Mouse (Mus musculus) embryo, embryonic 11 days (tissue): ENCODE data around the gene Tnni3k.
A peak's percentile ranks its signal among the peaks of the same experiment; 100 is the strongest.

Source experiments
- DNase-seq: peaks from one replicate; pipeline ENCODE4 v3.0.0-alpha.2; 2015

Tnni3k gene

DNA sequence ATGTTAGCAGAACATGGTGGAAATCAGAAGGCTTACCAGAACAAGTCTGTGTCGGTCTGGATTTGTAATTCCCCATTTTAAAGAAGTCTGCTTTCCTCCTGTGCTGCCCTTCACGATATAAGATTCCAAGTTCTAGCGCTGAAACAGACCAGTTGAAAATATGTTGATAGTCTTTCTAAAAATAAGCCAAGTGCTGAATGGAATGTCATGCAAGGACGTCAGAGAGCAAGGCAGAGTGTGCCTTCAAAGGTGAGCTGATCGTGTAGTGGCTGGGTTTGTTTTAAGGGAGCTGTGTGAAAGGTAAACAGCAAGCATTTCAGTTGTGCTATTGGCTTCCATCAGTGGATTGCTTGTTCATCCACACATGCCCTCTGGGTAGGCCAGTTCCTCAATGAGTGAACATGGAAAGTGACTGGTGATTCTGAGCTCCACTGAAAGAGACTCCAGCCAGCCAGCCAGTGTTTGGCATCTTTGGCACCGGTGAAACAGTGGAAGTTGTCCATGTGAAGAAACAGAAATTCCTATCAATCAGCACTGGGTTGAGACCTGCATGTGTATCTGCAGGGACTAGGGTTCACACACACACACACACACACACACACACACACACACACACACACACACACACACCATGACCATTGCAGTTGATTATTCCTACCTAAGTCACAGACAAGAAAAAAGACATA lies at the start of gene Tnni3k:
Gene Tnni3k (minus strand): TSS at position 177 of the 686 bp plus-strand sequence.
- DNase-seq, result no peak

DNA sequence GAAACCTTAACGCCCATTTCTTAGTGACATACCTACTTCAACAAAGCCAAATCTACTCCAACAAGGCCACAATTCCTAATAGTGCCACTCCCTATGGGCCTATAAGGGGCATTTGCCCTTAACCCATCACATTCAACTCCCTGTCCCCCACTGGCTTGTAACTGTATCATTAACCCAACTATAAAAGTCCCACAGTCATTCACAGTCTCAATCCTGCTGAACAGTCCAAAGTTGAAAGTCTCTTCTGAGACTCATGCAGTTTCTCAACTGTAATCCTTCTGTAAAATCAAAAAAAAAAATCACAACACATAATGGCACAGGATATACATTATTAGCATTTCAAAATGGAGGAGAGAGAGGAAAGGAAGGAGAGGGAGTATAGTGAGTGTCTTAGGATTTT lies 44.1 kb upstream of the Tnni3k start:
- no peak for DNase-seq

DNA sequence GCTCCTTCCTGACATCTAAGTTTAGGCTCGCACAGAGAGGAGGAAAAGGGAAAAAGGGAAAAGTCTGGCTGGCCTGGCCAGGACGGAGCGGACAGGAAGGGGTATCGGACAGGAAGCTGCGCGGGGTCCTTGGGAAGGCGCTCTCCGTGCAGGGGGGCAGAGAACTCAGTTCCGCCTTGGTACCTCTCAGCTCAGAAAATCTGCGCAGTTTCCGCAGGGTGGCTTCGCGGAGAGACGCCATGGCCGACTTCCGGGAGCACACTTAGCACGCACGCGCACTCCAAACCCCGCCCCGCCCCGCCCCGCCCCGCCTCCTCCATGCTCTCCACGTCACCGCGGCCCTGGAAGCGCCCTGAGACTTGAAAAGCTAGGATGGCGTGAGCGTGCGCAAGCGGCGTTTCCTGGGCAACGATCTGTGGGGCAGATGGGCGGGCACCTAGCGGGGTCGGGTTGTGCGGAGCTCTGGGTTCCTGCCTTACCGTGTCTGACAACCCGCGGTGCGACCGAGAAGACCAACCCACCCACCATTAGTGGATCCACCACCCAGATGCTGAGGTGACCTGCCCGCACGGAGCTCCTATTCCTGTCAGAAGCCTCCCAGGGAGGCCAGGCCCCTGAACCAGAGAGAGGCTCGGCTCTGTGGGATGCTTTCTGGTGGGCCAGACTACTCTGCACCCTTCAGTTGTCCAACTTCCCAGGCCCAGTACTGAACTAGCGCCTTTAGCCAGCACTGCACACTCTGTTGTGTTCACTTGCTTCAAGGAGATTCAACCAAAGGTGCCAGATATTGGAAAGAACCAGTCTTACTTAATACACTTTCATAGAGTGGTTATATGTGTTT lies 38.1 kb upstream of the Tnni3k start, which contains the start of the genes Fpgt and Lrriq3:
Gene Fpgt (minus strand): TSS at position 288 of the 841 bp plus-strand sequence.
Gene Lrriq3 (plus strand): TSS at position 319 of the 841 bp plus-strand sequence.
- peak; percentile 95 for DNase-seq

DNA sequence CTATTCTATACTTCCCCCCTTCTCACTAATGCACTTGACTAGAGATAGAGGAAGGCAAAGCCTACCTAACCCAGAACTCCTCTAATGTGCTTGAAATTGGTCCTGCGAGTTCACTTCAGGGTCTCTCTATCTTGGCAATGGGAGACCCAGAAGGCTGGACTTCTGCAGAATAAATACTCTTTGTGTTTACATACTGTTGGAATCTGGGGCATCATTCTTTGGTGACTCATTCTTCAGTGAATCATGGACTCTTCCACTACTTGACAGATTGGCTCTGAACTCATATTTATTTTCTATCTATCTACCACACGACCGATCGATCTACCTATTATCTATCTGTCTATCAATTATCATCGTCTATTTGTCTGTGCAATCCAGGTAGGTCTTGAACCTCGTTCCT lies 36.9 kb upstream of the Tnni3k start:
- DNase-seq, result no peak

DNA sequence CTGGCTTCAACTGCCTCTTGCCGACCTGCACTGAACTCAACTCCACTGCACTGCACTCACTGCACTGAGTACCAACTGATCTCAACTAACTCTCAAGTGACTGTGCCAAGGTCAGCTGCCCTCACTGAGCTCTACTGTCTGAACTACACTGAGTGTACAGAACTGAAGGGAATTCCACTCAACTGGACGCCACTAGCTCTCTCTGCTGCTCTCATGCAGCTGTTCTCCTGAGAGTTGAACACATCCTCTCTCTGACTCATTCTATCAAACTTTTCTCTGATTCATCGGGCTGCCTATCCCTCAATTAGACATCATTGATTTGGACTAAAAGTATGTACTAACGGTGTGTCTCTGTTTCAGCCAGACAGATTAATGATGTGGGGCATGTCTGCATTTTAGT lies 22.7 kb upstream of the Tnni3k start:
- DNase-seq, result no peak

DNA sequence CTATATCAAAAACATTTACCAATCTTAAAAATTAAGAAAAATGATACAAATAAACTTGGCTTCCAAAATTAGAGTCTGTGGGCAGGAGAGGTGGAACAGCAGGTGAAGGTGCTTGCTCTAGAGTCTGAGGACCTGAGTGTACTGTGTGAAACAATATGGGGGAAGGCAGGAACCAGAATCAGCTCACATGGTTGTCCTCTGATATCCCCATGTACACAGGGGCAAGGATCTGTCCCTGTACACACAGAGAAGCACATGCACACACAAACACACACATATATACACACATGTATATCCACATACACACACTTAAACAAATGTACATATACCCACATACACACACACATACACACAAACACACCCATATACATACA lies 4.2 kb upstream of the Tnni3k start:
- no peak for DNase-seq

DNA sequence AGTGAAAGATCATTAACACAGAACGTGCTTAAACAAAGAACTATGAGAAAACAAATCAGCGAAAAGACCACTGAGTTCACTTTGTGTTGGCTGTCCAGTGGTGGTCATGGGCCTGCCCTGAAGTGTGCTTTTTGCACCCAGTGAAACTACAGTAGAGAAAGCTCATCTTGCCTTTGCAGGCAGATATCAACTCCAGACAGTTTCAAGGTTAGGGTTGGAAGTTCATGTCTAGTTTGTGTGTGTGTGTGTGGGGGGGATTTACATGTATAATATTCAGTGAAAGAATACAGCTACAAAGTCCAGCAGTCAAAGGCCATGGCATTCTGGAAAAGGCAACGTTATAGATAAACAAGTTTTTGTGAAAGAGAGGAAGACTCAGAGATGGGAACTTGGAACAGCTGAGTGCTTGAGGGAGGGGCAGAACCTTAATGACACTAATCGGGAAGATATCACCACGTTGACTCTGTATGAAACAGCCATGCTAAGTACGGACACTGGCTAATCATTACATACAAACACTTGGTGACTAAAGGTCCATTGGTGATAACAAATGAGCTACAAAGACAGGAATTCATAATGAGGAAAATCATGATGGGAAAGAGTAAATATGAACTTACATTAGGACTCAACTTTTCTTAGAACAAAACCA lies 3.7 kb upstream of the Tnni3k start:
- DNase-seq, result no peak

DNA sequence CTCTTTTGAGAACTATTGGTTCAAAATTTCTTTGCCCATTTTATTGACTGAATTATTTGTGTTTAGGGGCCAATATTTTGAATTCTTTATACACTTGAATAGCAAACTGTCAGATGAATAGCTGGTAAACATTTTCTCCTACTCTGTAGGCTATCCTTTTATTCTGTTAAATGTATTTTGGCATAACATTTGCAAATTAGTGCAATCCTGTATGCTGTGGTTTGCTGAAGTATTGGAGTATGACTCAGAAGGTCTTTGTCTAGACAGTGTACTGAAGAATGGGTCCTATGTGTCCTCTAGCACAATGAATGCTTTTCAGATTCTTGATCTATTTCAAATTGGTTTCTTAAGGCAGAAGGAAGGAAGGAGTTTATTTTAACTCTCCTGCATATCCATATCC lies 2.4 kb upstream of the Tnni3k start:
- no peak for DNase-seq

DNA sequence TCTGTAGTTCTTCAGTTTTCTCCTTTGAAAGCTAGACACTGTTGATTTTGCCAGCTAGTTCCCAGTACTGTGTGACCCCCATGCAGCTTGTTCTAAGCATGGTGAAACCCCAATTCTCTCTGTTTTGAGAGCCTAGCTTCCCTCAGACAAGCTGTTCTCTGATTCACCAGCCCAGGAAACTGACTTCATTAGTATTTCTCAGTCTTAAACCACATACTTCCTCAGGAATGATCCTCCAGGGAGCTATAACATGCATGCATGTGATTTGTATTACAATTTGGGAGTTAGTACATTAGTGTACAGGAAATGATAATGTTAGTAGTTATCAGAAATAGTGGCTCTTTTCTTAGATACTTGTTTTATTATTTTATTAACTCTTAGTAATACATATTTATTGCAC lies 1.4 kb upstream of the Tnni3k start:
- no peak for DNase-seq

DNA sequence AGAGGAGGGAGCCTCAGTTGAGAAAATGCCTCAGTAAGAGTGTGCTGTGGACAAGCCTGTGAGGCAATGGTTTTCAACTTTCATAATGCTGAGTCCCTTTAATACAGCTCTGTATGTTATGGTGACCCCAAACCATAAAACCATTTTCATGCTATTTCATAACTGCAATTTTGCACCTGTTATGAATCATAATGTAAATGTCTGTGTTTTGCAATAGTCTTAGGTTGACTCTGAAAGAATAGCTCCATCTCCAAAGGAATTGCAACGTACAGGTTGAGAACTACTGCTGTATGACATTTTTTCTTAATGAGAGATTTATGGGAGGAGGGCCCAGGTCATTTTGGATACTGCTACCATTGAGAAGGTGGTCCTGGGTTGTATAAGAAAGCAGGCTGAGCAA lies 2.0 kb downstream of the Tnni3k start:
- DNase-seq, result no peak

DNA sequence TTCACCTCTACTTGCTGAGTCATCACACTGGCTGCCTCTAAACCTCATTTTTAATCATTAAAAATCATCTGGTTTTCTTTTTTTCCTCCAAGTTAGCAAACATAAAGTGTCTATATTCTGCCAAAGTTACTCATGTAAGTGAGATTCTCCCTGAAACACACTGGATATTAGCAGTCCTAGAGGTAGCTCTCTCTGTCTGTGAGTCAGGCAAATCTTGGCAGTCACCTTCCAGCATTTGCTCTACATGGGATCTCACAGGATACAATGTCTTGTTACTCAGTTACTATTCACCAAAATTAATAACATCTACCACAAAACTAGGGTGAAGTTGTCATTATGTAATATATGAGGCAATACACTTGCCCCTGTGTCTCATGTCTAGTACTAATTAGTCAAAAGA lies 3.2 kb downstream of the Tnni3k start:
- DNase-seq, result no peak

DNA sequence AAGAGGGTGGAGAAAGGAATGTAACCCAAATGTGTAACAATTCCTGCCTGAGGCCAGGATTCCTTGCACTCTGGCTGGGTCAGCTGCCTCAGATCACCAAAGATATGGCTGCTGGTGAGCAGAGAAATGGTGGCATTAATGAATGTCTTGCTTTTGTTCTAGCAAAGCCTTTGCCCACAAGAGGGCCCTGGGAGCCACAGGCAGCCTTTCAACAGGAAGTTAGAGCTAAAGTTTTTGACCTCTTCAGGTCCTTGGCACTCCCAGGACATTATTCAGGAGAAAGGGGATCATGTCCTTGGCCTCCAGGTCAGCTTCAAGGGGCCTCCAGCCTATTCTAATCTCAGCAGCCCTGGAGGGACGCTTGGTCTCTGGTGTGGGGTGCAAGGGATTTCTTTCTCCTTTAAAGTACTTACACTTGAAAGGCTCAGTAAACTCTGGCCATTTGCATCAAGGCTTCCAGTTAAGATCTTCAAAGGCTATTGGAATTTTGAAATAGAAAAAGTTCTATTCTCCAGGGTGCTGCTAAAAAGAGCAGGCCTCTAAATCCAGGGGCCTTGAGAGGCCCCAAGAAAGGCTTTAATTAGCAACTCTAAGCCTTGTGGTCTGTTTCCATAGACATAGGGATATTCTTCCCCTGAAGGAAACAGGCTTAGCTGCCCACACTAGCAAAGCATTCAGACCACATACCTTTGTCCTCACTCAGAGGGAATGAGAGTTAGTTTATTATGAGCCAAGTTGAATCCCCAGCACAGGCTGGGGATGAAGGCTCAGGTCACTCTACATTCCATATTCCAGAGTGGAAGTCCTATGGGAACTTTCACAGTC lies 16.0 kb downstream of the Tnni3k start:
- peak; percentile 36 for DNase-seq

DNA sequence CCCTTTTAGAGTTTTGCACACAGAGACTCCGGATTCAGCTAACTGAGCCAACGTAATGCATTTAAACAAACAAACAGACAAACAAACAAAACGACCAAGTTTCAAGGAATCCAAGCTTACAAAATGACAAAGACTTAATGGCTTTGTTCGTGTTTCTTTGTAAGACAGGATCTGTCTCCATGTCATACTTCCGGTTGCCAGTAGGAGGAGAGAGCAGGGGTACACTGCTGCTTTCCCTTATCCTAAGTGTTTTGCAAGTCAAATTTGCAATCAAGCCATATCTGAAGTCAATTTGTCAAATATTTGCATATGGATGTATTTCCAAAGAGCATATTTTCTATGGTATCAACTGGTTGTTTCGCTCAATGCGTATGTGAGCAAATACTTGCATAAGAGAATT lies 20.9 kb downstream of the Tnni3k start:
- DNase-seq, result peak; percentile 16

DNA sequence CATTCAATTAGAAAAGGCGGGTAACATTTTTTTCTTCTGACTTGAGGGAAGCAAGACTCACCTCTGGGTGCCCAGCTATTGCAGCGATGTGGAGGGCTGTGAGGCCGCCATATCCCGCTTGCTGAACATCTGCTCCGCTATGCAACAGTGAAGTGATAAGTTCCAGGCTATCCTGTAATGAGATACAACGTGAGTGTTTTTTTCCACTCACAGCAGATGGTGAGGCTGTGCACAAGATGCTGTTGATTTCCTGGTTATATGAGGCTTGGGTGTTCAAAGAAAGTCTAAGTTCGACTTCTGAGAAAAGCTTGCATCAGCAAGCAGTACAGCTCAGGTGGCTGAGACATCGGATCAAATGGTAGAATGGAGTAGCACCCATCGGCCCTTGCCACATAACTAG lies 25.0 kb downstream of the Tnni3k start:
- DNase-seq, result no peak

DNA sequence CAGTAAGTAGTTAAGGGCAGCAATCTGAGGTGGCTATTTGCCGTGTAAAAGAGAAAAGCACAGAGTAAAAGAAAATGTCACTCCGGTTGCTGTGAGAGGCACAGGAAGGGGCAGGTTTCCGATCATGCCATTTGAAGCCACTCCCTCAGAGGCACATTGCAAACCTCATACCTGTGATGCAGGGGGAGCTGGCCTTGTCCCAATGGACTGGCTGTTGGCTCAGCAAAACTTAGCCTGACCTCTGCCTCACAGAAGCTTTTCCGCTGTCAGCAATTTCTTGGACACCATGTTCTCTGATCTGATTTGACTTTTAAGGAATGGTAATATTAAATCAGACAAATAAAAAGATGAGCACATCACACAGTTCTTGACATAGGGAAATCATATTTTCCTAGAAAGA lies 52.4 kb downstream of the Tnni3k start:
- no peak for DNase-seq

DNA sequence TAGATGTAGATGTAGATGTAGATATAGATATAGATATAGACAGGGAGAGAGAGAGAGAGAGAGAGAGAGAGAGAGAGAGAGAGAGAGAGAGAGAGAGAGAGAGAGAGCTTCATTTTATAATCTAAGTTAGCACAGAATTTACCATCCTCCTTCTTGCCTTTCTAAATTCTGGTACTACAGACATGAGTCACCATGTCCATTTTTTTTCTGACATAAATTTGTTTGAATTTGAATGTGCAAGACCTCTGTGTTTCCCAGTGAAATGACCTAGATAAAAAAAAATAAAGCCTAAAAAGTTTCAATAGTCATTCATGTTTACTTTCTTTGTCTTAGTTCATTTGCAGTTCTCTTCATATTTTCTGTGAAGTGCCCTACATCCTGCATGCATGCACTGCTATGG lies 54.2 kb downstream of the Tnni3k start:
- no peak for DNase-seq

DNA sequence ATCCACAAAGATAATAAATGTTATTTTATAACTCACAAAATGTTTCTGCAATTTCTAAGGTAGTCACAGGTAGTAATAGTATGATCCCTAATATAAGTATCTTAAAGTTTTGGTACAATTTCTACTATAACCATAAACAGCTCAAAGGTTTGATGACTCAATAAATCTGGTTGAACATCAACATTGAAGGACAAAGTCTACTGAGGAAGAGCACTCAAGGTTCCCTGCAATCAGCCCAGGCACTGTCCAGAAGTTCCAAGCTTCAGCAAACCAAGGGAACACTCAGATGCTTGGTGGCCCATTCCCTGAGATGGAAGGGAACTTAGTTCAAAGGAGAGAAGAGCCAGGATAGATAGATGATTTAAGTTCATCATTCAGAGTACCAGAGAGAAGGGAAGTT lies 62.5 kb downstream of the Tnni3k start:
- DNase-seq, result no peak

DNA sequence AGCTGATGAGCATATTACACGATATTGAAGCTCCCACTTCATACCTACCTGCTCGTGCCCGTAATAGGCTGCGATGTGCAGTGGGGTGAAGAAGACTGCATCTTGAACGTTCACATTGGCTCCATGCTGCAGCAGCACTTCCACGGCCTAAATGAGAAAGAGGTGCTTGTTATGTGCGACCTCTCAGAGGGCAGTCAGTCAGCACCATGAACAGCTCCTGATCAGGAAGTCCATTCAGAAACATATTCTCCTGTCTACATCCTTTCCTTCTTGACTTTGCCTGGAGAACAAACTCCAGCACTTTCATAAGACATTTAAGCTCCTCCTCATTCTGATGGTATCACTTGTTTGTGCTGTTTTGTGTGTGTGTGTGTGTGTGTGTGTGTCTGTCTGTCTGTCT lies 76.1 kb downstream of the Tnni3k start:
- peak; percentile 59 for DNase-seq

DNA sequence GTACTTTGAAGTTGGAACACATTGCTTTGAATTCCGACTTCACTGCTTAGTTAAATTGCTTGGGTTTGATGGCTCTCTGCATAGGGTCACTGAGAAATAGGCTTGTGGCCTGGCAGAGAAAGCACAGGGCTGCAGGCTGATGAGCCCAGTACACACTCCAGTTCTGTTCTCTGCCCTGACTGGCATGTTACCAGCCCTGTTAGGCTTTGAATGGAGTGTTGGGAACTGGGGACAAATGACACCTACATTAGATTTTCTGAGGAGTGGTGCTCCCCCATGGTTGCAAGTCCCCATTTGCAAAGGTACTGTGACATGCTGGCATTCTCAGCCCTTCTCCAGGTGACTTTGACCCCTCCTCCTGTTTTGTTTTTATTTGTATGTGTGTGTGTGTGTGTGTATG lies 83.6 kb downstream of the Tnni3k start:
- DNase-seq, result no peak

DNA sequence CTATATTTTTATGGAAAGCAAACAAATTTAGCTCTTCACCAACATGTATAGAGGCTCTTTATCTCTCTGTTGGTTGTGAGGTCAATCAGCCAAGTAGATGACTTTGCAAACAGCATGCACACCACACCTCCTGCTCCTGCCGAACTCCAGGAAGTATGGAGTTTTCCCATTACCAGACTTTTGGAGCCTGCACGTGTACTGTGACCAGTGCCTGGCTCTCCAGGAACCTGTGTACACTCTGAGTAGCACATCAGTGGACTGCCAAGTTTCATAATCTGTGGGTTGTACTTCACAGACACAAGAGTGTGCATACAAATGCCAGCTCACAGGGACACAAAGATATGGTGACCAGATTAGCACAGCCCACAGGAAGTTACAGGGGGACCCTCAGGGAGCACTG lies 84.2 kb downstream of the Tnni3k start:
- DNase-seq, result no peak

DNA sequence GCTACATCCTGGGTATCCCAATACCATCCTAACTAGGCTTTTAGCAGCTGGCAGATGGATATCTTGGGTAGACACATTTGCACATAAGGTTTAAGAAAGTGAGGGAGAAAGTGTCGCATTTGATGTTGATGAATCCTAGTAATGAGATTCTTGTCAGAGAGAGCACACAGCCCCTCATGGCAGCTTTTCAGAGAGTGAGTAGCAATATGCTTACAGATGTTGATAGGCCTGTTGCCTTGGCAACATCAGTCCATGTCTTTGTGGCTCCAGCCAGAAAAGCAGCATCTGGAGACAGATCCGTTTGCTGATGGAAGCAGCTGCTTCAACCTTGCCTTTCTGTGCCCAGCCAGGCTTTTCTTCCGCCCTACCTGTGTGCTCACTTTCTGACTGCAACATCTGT lies 93.9 kb downstream of the Tnni3k start:
- DNase-seq, result no peak

DNA sequence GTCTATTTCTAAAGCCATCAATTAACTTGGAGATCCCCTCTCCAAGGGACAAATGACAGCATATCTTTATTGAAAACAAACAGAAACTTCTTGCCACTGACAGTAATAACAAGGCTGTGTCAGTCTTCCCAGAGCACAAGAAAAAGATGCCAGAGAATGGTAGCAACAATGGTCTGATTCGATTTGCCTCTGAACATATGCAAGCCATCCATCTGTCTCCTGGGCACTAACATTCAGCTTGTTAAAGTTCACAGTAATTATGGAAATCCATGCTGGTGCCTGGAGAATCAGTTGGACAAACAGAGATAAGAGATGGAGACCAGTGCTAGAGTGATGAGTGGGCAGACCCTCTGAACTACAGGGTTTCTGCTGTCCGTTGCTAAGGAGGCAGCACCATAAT lies 102.1 kb downstream of the Tnni3k start:
- no peak for DNase-seq

DNA sequence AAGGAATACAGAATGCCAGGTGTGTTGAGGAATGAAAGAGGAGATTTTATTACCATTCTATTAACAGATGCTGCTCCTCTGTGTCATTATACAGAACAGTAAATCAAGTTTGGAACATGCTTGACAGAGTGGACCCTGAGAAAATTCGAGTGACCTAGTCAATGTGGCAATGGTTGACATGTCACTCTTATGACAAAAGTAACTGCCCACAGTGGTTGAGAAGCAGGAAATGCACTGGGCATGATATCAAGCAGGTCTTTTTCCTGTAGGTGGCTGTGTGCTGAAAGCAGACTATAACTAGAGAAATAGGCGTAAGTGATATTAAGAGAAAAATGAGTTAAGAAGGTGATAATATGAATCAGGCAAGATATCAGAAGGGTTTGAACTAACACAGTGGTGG lies 105.7 kb downstream of the Tnni3k start:
- no peak for DNase-seq
